ENCODE assay signal across 8 mouse cellular contexts in the genomic region with DNA sequence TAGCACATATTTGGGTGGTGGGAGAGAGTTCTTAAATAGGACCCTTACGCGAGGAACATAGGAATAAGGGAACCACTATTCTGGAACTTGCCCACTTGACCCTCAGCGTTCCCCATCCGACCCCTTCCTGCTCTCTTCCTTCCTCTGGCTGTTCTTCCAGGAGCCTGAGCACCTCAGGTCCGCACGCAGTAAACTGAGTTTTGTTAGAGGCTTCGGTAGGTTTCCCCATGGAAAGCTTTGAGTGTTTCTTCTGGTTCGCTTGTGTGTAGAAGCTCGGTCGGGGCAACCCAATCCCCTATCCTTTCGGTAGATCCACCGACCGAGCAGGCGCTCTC. TPM values are rescaled to one million over a fixed set of nuclear protein-coding genes. Genes with fewer than 3 reads are reported as not detected.
A peak's percentile ranks its signal among the peaks of the same experiment; 100 is the strongest.
DNase-seq lines count a peak whose midpoint lies in the region; ATAC-seq and TF ChIP-seq lines count a peak whose summit lies in the region.

No protein-coding gene starts in this region.

- H3K79me2 ChIP-seq in macrophage (ENCODE audit: inconsistent target) = no peaks in the 10 kb centered on the region

- peak overlapping the region; percentile 97 for H3K4me2 ChIP-seq in heart, embryonic 12.5 days

- H3K4me1 ChIP-seq in heart, embryonic 12.5 days (replicated peaks) = peaks cover 3% of the 10 kb centered on the region; the same call in 1 of the 2 replicates
- H3K4me1 ChIP-seq in ES-E14 (ENCODE audit: control insufficient read depth in 2 of 2, insufficient read depth in 2 of 2, low read length in 2 of 2, poor library complexity in 1 of 2) = peaks cover 0 to 3% of the 10 kb centered on the region in 2 experiments; a peak in 2 of 4 replicates
- peaks cover 57% of the 10 kb centered on the region for H3K4me1 ChIP-seq in hindbrain, embryonic 10.5 days (replicated peaks)

- H3K36me3 ChIP-seq in heart, embryonic 12.5 days = no peaks in the 10 kb centered on the region
- H3K36me3 ChIP-seq in ES-E14 (ENCODE audit: control insufficient read depth, insufficient read depth, low read length, poor library complexity, severe bottlenecking) (no peaks in the 10 kb centered on the region), macrophage (ENCODE audit: inconsistent target) (no peaks in the 10 kb centered on the region)
- no peaks in the 10 kb centered on the region for H3K36me3 ChIP-seq in hindbrain, embryonic 10.5 days

- no peaks in the 10 kb centered on the region for H3K9me3 ChIP-seq in heart, embryonic 12.5 days (replicated peaks)
- H3K9me3 ChIP-seq in ES-E14 (ENCODE audit: control insufficient read depth, insufficient read depth, low read depth, low read length) = no peaks in the 10 kb centered on the region
- H3K9me3 ChIP-seq in hindbrain, embryonic 10.5 days = no peaks in the 10 kb centered on the region

- H3K4me3 ChIP-seq in heart, embryonic 12.5 days = peak overlapping the region; percentile 71
- H3K4me3 ChIP-seq in ES-E14 (ENCODE audit: insufficient read depth in 1 of 2, low read depth in 1 of 2, low read length in 2 of 2, poor library complexity in 1 of 2, severe bottlenecking in 1 of 2) (peak overlapping the region; percentile 48 to 67), macrophage (ENCODE audit: inconsistent target) (peak overlapping the region; percentile 58)
- H3K4me3 ChIP-seq in hindbrain, embryonic 10.5 days = peak overlapping the region; percentile 81

- in situ Hi-C loops in ES-E14 (cut with MboI; ENCODE audit: low sequenced_read_pairs in 2 of 2, unreplicated experiment in 2 of 2) = loop anchor here in 1 of 2 experiments (25.0 kb wide), 1 partner anchor 1412 kb away; the partner anchor contains the start of gene Ptf1a

- H3K9ac ChIP-seq in heart, embryonic 12.5 days = peak overlapping the region; percentile 95
- peak overlapping the region; percentile 68; the same call in 1 of the 2 replicates for H3K9ac ChIP-seq in ES-E14 (ENCODE audit: insufficient read depth, low read depth, low read length, poor library complexity, severe bottlenecking)

- WGBS in heart, embryonic 12.5 days = 2% methylated on average over 14 of the region's 14 CpGs
- WGBS in hindbrain, embryonic 10.5 days = under 1% methylated on average over 14 of the region's 14 CpGs
- WGBS in macrophage (ENCODE audit: missing documents) = 3% methylated on average over 14 of the region's 14 CpGs

- ATAC-seq in heart, embryonic 12.5 days (ENCODE audit: insufficient number of reproducible peaks, low FRiP score) = no peak
- ATAC-seq in cerebellum, adult (ENCODE audit: insufficient number of reproducible peaks, low FRiP score, low TSS enrichment) = no peak

- DNase-seq in heart, adult 9 months (ENCODE audit: low spot score in 2 of 2) = no peak
- no peak for DNase-seq in ES-E14 (ENCODE audit: low read depth, low spot score)
- no peak for DNase-seq in hindbrain, embryonic 10.5 days (ENCODE audit: low spot score)
- no peak for DNase-seq in cerebellum, postnatal 36 days
- DNase-seq in cerebellum, adult 9-10 months = no peak

- H3K27ac ChIP-seq in heart, embryonic 12.5 days (ENCODE audit: poor library complexity, severe bottlenecking) = peak overlapping the region; percentile 50; the same call in 1 of the 2 replicates
- H3K27ac ChIP-seq in ES-E14 (ENCODE audit: insufficient read depth, low read depth, low read length, poor library complexity, severe bottlenecking) (peak overlapping the region; percentile 78; the same call in 1 of the 2 replicates), macrophage (no peak overlapping the region)
- peak overlapping the region; percentile 100 for H3K27ac ChIP-seq in hindbrain, embryonic 10.5 days

- H3K27me3 ChIP-seq in heart, embryonic 12.5 days (replicated peaks) = no peaks in the 10 kb centered on the region
- H3K27me3 ChIP-seq in hindbrain, embryonic 10.5 days (ENCODE audit: insufficient read depth, poor library complexity, severe bottlenecking) = no peaks in the 10 kb centered on the region

TF ChIP-seq in ES-E14, 5 proteins besides CTCF, POLR2A, EP300 and RAD21:
- TF ChIP-seq MAFK (IDR thresholded peaks at IDR 0.05; ENCODE audit: insufficient read depth, low read depth, low read length) = no peak
- no peak for TF ChIP-seq ZC3H11A (IDR thresholded peaks at IDR 0.05; ENCODE audit: borderline replicate concordance, low read depth, low read length)
- no peak for TF ChIP-seq ZNF384 (IDR thresholded peaks at IDR 0.05; ENCODE audit: low read depth, low read length)
- TF ChIP-seq HCFC1 (IDR thresholded peaks at IDR 0.05; ENCODE audit: borderline replicate concordance, insufficient read depth, low read length) = no peak
- no peak for TF ChIP-seq CHD2 (IDR thresholded peaks at IDR 0.05; ENCODE audit: low read depth, low read length)

RNA-seq across cellular contexts. Expression of gene A930004D18Rik, which starts 11.8 kb away (rescaled TPM):
- 14.8 and 18.3 TPM in 2 replicates for polyA plus RNA-seq in heart, embryonic 12.5 days (2016; fragmentation: Nextera tagmentation; extraction: Ambion mirVana)
- 1.9 and 6.2 TPM in 2 replicates for total RNA-seq in ES-E14 (2012; rRNA removed)
- polyA plus RNA-seq in hindbrain, embryonic 10.5 days (2016; fragmentation: Nextera tagmentation; extraction: Ambion mirVana) = 17.5 and 22.5 TPM in 2 replicates
- total RNA-seq in macrophage (2018; cell fraction: chromatin; rRNA removed) = 1 to 10 TPM in 2 of 26 experiments, under 1 TPM in 2, not detected in 22; 0.23 to 1.8 (median 0.97) TPM
- under 1 TPM in 12 of 26 experiments, not detected in 14; 0.03 to 0.15 (median 0.05) TPM for total RNA-seq in macrophage (2018; cell fraction: cytosol; rRNA removed)
- under 1 TPM in 5 of 26 experiments, not detected in 21; 0.12 to 0.34 (median 0.17) TPM for total RNA-seq in macrophage (2018; cell fraction: nucleus; rRNA removed)
- 0.09 to 0.53 TPM in 2 of 3 replicates, not detected in the other for polyA plus RNA-seq in macrophage (2018)

RNA-seq across cellular contexts. Expression of gene Skida1, which starts 23.1 kb away (rescaled TPM):
- 7.7 and 8.8 TPM in 2 replicates for polyA plus RNA-seq in heart, embryonic 12.5 days (2016; fragmentation: Nextera tagmentation; extraction: Ambion mirVana)
- 0.63 and 2.6 TPM in 2 replicates for total RNA-seq in ES-E14 (2012; rRNA removed)
- polyA plus RNA-seq in hindbrain, embryonic 10.5 days (2016; fragmentation: Nextera tagmentation; extraction: Ambion mirVana) = 19.3 and 21.9 TPM in 2 replicates
- total RNA-seq in macrophage (2018; cell fraction: chromatin; rRNA removed) = 1 to 10 TPM in 2 of 26 experiments, under 1 TPM in 2, not detected in 22; 0.15 to 1.3 (median 0.61) TPM
- total RNA-seq in macrophage (2018; cell fraction: cytosol; rRNA removed) = under 1 TPM in 5 of 26 experiments, not detected in 21; 0.04 to 0.26 (median 0.05) TPM
- under 1 TPM in 1 of 26 experiments, not detected in 25; 0.34 TPM for total RNA-seq in macrophage (2018; cell fraction: nucleus; rRNA removed)
- polyA plus RNA-seq in macrophage (2018) = not detected in 3 replicates

RNA-seq across cellular contexts. Expression of gene H2al2a, which starts 29.0 kb away (rescaled TPM):
- not detected in 2 replicates for polyA plus RNA-seq in heart, embryonic 12.5 days (2016; fragmentation: Nextera tagmentation; extraction: Ambion mirVana)
- not detected in 2 replicates for total RNA-seq in ES-E14 (2012; rRNA removed)
- polyA plus RNA-seq in hindbrain, embryonic 10.5 days (2016; fragmentation: Nextera tagmentation; extraction: Ambion mirVana) = not detected in 2 replicates
- total RNA-seq in macrophage (2018; cell fraction: chromatin; rRNA removed) = not detected
- total RNA-seq in macrophage (2018; cell fraction: cytosol; rRNA removed) = not detected
- total RNA-seq in macrophage (2018; cell fraction: nucleus; rRNA removed) = not detected
- polyA plus RNA-seq in macrophage (2018) = not detected in 3 replicates

RNA-seq across cellular contexts. Expression of gene Mllt10, which starts 29.3 kb away (rescaled TPM):
- polyA plus RNA-seq in heart, embryonic 12.5 days (2016; fragmentation: Nextera tagmentation; extraction: Ambion mirVana) = 36.3 and 37.1 TPM in 2 replicates
- 39.7 and 40.7 TPM in 2 replicates for total RNA-seq in ES-E14 (2012; rRNA removed)
- polyA plus RNA-seq in hindbrain, embryonic 10.5 days (2016; fragmentation: Nextera tagmentation; extraction: Ambion mirVana) = 65.0 and 66.0 TPM in 2 replicates
- total RNA-seq in macrophage (2018; cell fraction: chromatin; rRNA removed) = 100 to 1,000 TPM in 22 of 26 experiments, 10 to 100 TPM in 4; 46.2 to 299 (median 188) TPM
- total RNA-seq in macrophage (2018; cell fraction: cytosol; rRNA removed) = 10 to 100 TPM in 24 of 26 experiments, 1 to 10 TPM in 2; 4.9 to 29.0 (median 20.5) TPM
- total RNA-seq in macrophage (2018; cell fraction: nucleus; rRNA removed) = 100 to 1,000 TPM in 9 of 26 experiments, 10 to 100 TPM in 17; 34.7 to 160 (median 79.6) TPM
- polyA plus RNA-seq in macrophage (2018) = 14.8 to 17.0 TPM (median 16.7 TPM) in 3 replicates

Comparison
In these comparisons a context has a peak if more than half of its experiments do, and no peak if none do; other contexts are left out.
1. RNA of gene A930004D18Rik, which starts 11.8 kb away (polyA plus RNA-seq): 17.5 to 22.5 TPM in hindbrain, embryonic 10.5 days and 14.8 to 18.3 TPM in heart, embryonic 12.5 days; 0.09 to 0.53 TPM in macrophage; every median in the first group is over 10 times any median in the second.
2. Peak in every context shown above with its lines, with median percentiles within 50 percentile points of each other: H3K4me3 ChIP-seq.